Mouse (Mus musculus) midbrain, embryonic 14.5 days (tissue): Measurements from ENCODE around the gene Fam92a. TPM values are rescaled to one million over a fixed set of nuclear protein-coding genes. Genes with fewer than 3 reads are reported as not detected.

Source experiments
- polyA plus RNA-seq: library from polyadenylated mRNA; unstranded; fragments of >200 nt; fragmentation: Nextera tagmentation; extraction: Ambion mirVana; gene quantifications from 2 replicates; pipeline ENCODE4 v1.2.1, GENCODE M21; 2014

The Fam92a gene
- polyA plus RNA-seq, 1 experiment from 2014 or later = 99.1 TPM

Other genes with a start within 250 kb of the Fam92a start
- gene Gm10604, start 190.8 kb downstream of the Fam92a start, polyA plus RNA-seq = 0.58 and 0.68 TPM in 2 replicates
- 15.5 and 22.8 TPM in 2 replicates for gene Rbm12b2, start 82.6 kb downstream of the Fam92a start, polyA plus RNA-seq
- gene Rbm12b1, start 31.8 kb downstream of the Fam92a start, polyA plus RNA-seq = 6.2 and 8.9 TPM in 2 replicates